Mouse (Mus musculus): ENCODE results near the gene Ruvbl1. TPM values are rescaled to one million over a fixed set of nuclear protein-coding genes. Genes with fewer than 3 reads are reported as not detected.

The Ruvbl1 gene
- total and polyA plus RNA-seq, 2 experiments from 2014 or later: 27.4 to 42.3 TPM

- DNase-seq (ENCODE audit: low spot score) (no peak), ATAC-seq (ENCODE audit: insufficient read depth, low read depth) (no peak)
- Histone ChIP-seq H3K4me2 (ENCODE audit: low read depth, low read length) (no peak overlapping the region), H3K9ac (replicated peaks; ENCODE audit: low read depth, low read length) (no peak overlapping the region), H3K27me3 (ENCODE audit: control insufficient read depth, insufficient read depth, low read length) (0 out of 2 replicates have a peak, but pooled peaks cover 5% of the 10 kb centered on the region), H3K36me3 (replicated peaks; ENCODE audit: control insufficient read depth, insufficient read depth, low read length) (no peaks in the 10 kb centered on the region), H3K4me1 (ENCODE audit: control insufficient read depth, insufficient read depth) (no peaks in the 10 kb centered on the region; the same call in 1 of the 2 replicates), H3K27ac (ENCODE audit: low read depth) (no peak overlapping the region), H3K9me3 (replicated peaks; ENCODE audit: control insufficient read depth, low read length) (no peaks in the 10 kb centered on the region), H3K4me3 (ENCODE audit: low read depth, low read length) (no peak overlapping the region)
- TF ChIP-seq CTCF (IDR thresholded peaks at IDR 0.05; ENCODE audit: low read depth) (no peak), EP300 (IDR thresholded peaks at IDR 0.05; ENCODE audit: low read depth) (no peak)
- WGBS: 55% methylated on average over 4 of the region's 4 CpGs
Observed at GRCm38 (mm10) chr6:88447454-88447853, 17.8 kb upstream of the Ruvbl1 start.

- no peak for DNase-seq (ENCODE audit: low spot score)
- no peaks in the 10 kb centered on the region for H3K27me3 ChIP-seq (ENCODE audit: control insufficient read depth, insufficient read depth, low read length)
- H3K4me2 ChIP-seq (ENCODE audit: low read depth, low read length): no peak overlapping the region
- H3K9me3 ChIP-seq (replicated peaks; ENCODE audit: control insufficient read depth, low read length): no peaks in the 10 kb centered on the region
- WGBS: 54% methylated on average over 2 of the region's 2 CpGs
- no peaks in the 10 kb centered on the region for H3K4me1 ChIP-seq (ENCODE audit: control insufficient read depth, insufficient read depth)
- TF ChIP-seq EP300 (IDR thresholded peaks at IDR 0.05; ENCODE audit: low read depth) (no peak), CTCF (IDR thresholded peaks at IDR 0.05; ENCODE audit: low read depth) (no peak)
- no peaks in the 10 kb centered on the region for H3K36me3 ChIP-seq (replicated peaks; ENCODE audit: control insufficient read depth, insufficient read depth, low read length)
- H3K4me3 ChIP-seq (ENCODE audit: low read depth, low read length): no peak overlapping the region
- no peak overlapping the region for H3K9ac ChIP-seq (replicated peaks; ENCODE audit: low read depth, low read length)
- no peak for ATAC-seq (ENCODE audit: insufficient read depth, low read depth)
- H3K27ac ChIP-seq (ENCODE audit: low read depth): no peak overlapping the region
Observed at GRCm38 (mm10) chr6:88454545-88454944, 10.7 kb upstream of the Ruvbl1 start.

- DNase-seq (ENCODE audit: low spot score): no peak
- WGBS: 71% methylated on average over 6 of the region's 6 CpGs
- H3K36me3 ChIP-seq (replicated peaks; ENCODE audit: control insufficient read depth, insufficient read depth, low read length): peaks cover 67% of the 10 kb centered on the region
- ATAC-seq (ENCODE audit: insufficient read depth, low read depth): no peak
- no peak for TF ChIP-seq CTCF (IDR thresholded peaks at IDR 0.05; ENCODE audit: low read depth)
- no peak for TF ChIP-seq EP300 (IDR thresholded peaks at IDR 0.05; ENCODE audit: low read depth)
- H3K9me3 ChIP-seq (replicated peaks; ENCODE audit: control insufficient read depth, low read length): no peaks in the 10 kb centered on the region
- no peak overlapping the region for H3K4me2 ChIP-seq (ENCODE audit: low read depth, low read length)
- H3K4me3 ChIP-seq (ENCODE audit: low read depth, low read length): no peak overlapping the region
- no peak overlapping the region for H3K27ac ChIP-seq (ENCODE audit: low read depth)
- no peaks in the 10 kb centered on the region for H3K27me3 ChIP-seq (ENCODE audit: control insufficient read depth, insufficient read depth, low read length)
- peaks cover 9% of the 10 kb centered on the region for H3K4me1 ChIP-seq (ENCODE audit: control insufficient read depth, insufficient read depth)
- H3K9ac ChIP-seq (replicated peaks; ENCODE audit: low read depth, low read length): no peak overlapping the region
Observed at GRCm38 (mm10) chr6:88469878-88470277, 4.7 kb downstream of the Ruvbl1 start.

DNA sequence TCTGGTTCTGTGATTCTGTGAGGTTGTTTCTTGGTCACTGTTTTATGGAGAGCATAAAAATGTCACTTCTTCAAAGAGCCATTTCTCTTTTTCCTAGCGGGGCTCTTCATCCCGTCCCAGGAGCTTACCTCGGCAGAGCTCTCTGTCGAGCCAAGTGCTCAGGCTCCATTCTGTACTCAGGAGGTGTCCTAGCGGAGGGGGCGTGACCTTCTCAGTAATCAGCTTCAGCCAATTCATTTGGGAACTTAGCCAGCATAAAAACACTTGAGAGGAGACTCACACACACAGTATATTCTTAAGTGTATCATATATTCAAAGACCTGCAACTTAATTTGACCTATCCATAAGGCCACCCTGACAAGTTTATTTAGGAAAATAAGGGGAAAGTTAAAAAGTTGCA is 15.2 kb downstream of the Ruvbl1 start:
- Histone ChIP-seq H3K4me2 (ENCODE audit: low read depth, low read length) (no peak overlapping the region), H3K9ac (replicated peaks; ENCODE audit: low read depth, low read length) (no peak overlapping the region), H3K27ac (ENCODE audit: low read depth) (no peak overlapping the region), H3K4me3 (ENCODE audit: low read depth, low read length) (no peak overlapping the region), H3K27me3 (ENCODE audit: control insufficient read depth, insufficient read depth, low read length) (no peaks in the 10 kb centered on the region), H3K9me3 (replicated peaks; ENCODE audit: control insufficient read depth, low read length) (no peaks in the 10 kb centered on the region), H3K36me3 (replicated peaks; ENCODE audit: control insufficient read depth, insufficient read depth, low read length) (peaks cover 63% of the 10 kb centered on the region), H3K4me1 (ENCODE audit: control insufficient read depth, insufficient read depth) (peaks cover 11% of the 10 kb centered on the region; the same call in 1 of the 2 replicates)
- DNase-seq (ENCODE audit: low spot score): no peak
- WGBS: 46% methylated on average over 6 of the region's 6 CpGs
- ATAC-seq (ENCODE audit: insufficient read depth, low read depth): no peak
- no peak for TF ChIP-seq CTCF (IDR thresholded peaks at IDR 0.05; ENCODE audit: low read depth)
- TF ChIP-seq EP300 (IDR thresholded peaks at IDR 0.05; ENCODE audit: low read depth): no peak

DNA sequence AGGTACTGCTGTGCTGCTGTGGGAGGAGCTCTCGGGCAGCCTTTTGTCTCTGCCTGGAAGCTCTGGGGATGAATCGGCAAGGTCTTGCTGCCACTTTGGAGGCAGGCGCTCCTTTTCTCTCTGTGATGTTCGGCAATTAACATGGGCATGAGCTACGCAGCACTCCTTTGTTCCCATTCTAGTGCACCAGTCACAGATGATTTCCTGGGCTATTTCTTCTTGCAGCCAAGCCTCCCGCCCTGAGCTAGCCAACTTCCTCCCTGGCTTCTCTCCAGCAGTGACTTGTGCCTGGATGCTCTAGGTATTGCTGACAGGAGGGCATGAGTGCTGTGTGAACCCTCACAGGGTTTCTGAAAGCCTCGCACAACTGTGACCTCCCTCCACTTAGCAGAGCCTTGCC is 17.9 kb downstream of the Ruvbl1 start:
- no peak overlapping the region for H3K4me2 ChIP-seq (ENCODE audit: low read depth, low read length)
- 35% methylated on average over 7 of the region's 7 CpGs for WGBS
- ATAC-seq (ENCODE audit: insufficient read depth, low read depth): peak; percentile 52

GRCm38 (mm10) chr6:88483913-88484312 is 18.7 kb downstream of the Ruvbl1 start:
- Histone ChIP-seq H3K9me3 (replicated peaks; ENCODE audit: control insufficient read depth, low read length) (no peaks in the 10 kb centered on the region), H3K36me3 (replicated peaks; ENCODE audit: control insufficient read depth, insufficient read depth, low read length) (peaks cover 57% of the 10 kb centered on the region), H3K4me1 (ENCODE audit: control insufficient read depth, insufficient read depth) (peaks cover 11% of the 10 kb centered on the region; the same call in 1 of the 2 replicates), H3K4me3 (ENCODE audit: low read depth, low read length) (no peak overlapping the region), H3K27me3 (ENCODE audit: control insufficient read depth, insufficient read depth, low read length) (no peaks in the 10 kb centered on the region), H3K9ac (replicated peaks; ENCODE audit: low read depth, low read length) (no peak overlapping the region), H3K27ac (ENCODE audit: low read depth) (no peak overlapping the region), H3K4me2 (ENCODE audit: low read depth, low read length) (no peak overlapping the region)
- TF ChIP-seq EP300 (IDR thresholded peaks at IDR 0.05; ENCODE audit: low read depth) (no peak), CTCF (IDR thresholded peaks at IDR 0.05; ENCODE audit: low read depth) (no peak)
- ATAC-seq (ENCODE audit: insufficient read depth, low read depth) (no peak), DNase-seq (ENCODE audit: low spot score) (no peak)

More for the DNA sequence above, 17.9 kb downstream of the Ruvbl1 start:
- Histone ChIP-seq H3K9me3 (replicated peaks; ENCODE audit: control insufficient read depth, low read length) (no peaks in the 10 kb centered on the region), H3K36me3 (replicated peaks; ENCODE audit: control insufficient read depth, insufficient read depth, low read length) (peaks cover 62% of the 10 kb centered on the region), H3K4me1 (ENCODE audit: control insufficient read depth, insufficient read depth) (peaks cover 11% of the 10 kb centered on the region; the same call in 1 of the 2 replicates), H3K27ac (ENCODE audit: low read depth) (no peak overlapping the region), H3K4me3 (ENCODE audit: low read depth, low read length) (no peak overlapping the region), H3K27me3 (ENCODE audit: control insufficient read depth, insufficient read depth, low read length) (no peaks in the 10 kb centered on the region), H3K9ac (replicated peaks; ENCODE audit: low read depth, low read length) (no peak overlapping the region)
- no peak for TF ChIP-seq EP300 (IDR thresholded peaks at IDR 0.05; ENCODE audit: low read depth)
- DNase-seq (ENCODE audit: low spot score): peak; percentile 44
